Mouse (Mus musculus): Measurements from ENCODE around the gene Sf3a1.
A peak's percentile ranks its signal among the peaks of the same experiment; 100 is the strongest.
"Not testable (repeated sequence)": the region's sequence is repeated elsewhere in the genome, so short reads cannot be mapped to it uniquely, and the experiment has no call there.

Sf3a1 gene

GRCm38 (mm10) chr11:4159808-4160708, at the start of gene Sf3a1, which contains the start of gene Ccdc157:
TSS of gene Sf3a1 (plus strand) at chr11:4160350.
TSS of gene Ccdc157 (minus strand) at chr11:4160293.
- peak; percentile 89 for DNase-seq (ENCODE audit: low read depth, low spot score)

- no peak for DNase-seq (ENCODE audit: low read depth, low spot score)
These were observed 48.1 kb upstream of the Sf3a1 start for GRCm38 (mm10) chr11:4112033-4112432.

DNA sequence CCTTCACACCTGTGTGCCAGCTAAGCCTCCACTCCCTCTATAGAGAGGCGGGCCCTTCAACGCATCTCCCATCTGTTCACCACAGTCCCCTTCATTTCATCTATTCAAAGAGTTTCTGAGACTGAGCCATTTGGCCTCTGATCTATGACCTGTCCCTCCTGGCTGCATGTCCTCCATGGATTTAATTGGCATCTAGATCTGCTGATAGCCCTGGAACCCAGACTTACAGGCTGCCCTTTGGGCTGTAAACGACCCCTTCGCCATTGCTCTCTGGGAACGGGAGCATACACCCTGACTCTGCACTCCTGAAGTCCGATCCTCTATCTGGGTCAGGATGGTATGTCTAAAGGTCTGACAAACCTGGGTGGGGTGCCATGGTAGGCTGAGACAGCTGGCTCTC, 47.3 kb upstream of the Sf3a1 start:
- DNase-seq (ENCODE audit: low read depth, low spot score): no peak

GRCm38 (mm10) chr11:4113496-4113895, 46.7 kb upstream of the Sf3a1 start:
- DNase-seq (ENCODE audit: low read depth, low spot score): no peak

GRCm38 (mm10) chr11:4113970-4114369, 46.2 kb upstream of the Sf3a1 start:
- DNase-seq (ENCODE audit: low read depth, low spot score): no peak

GRCm38 (mm10) chr11:4114541-4114940, 45.6 kb upstream of the Sf3a1 start:
- not testable (repeated sequence) for DNase-seq (ENCODE audit: low read depth, low spot score)

GRCm38 (mm10) chr11:4115407-4115806, 44.7 kb upstream of the Sf3a1 start:
- DNase-seq (ENCODE audit: low read depth, low spot score): no peak

DNA sequence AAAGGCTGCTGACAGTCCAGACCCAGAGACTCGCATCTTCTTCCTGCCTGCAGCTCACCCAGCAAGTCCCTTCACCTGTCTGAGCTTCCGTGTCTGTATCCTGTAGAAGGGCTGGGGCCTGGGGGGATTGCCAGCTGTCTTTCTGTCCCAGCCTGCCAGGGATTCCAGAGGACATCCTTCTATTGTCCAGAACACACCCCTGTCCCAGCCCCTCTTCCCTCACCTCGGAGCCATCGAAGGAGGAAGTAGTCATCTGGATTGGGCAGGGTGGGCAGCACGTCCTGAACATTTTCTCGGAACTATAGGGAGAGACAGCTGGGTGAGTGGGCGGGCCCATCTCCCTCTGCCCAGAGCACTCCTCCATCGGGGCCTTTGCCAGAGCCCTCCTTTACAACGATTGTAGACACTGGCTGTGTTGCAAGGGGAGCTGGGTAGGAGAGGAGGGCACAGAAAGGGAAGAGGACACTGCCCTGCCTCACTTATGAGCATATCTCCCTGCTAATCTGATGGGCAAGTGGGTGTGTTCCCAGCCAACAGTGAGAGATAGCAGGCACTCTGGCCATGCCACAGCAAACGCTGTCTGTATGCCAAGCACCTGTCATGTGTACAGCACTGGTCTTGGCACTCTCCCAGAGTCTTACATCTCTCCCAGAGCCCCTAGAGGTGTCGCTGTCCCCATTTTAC, 43.5 kb upstream of the Sf3a1 start:
- no peak for DNase-seq (ENCODE audit: low read depth, low spot score)

DNA sequence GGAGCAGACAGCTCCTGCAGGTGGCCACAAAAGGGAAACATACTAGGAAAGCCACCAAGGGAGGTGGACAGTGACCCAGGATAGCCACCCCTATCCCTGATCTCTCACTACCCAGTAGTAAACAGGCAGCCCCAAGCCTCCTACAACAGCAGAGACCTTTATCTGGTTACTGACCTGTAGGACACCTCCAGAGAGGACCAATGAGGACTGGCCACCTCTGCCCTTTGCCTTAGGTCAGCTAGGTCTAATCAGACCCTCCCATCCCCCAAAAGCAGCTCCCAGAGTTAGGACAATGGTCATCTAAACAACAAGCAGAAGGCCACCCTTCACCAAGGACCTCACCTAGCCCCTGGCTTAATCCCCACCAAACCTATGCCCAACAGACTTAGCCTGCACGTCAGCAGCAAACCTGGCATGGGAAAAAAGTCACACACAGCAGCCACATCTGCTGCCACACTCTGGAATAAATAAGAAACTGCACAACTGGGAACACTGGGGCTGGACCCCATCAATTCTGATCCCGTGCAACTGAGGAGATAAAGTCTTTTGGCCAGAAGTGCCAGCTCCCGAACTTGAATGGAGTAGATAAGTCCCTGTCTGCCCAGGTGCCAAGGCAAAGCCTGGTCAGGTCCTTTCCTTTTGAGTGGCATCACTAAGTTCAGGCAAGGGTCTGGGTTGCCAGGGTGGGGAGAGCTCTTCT, 42.6 kb upstream of the Sf3a1 start:
- no peak for DNase-seq (ENCODE audit: low read depth, low spot score)

DNA sequence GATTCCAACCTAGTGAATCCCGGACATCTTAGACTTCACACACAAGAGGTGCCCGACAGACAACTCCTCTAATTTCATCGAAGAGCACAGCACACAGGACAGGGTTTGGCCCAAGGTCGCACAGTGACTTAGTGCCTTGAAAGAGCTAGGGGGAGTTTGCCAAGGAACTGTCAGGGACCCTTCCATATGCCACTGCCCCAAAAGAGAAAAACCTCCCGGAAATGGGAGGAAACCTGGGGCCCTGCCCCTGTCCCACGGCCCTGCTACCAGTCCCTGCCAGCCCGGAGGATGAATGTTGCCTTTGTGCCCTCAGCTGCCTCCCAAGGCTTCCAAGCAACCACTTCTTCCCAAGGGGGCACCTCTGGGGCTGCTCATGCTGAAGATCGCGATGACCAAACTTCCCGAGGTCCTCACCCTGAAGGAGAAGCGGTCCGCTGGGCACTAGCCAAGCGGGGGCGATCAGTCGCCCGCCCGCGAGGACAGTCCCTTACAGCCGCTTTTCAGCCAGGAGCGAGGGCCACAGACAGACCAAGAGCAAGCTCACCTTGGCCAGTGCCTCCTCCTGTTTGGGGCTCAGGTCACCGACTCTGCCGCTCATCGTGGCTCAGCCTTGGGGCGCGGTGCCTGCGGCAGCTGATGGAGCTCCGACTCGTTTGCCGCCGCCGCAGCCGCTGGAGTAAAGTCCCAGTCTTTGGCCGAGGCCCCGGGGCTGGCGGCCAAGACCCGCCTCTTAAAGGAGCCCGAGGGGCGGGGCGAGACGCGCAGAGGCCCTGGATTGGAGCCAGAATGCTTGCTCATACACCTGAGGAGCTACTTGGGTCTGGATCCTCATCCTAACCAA, 41.8 kb upstream of the Sf3a1 start:
- peak; percentile 65 for DNase-seq (ENCODE audit: low read depth, low spot score)

GRCm38 (mm10) chr11:4119635-4120034, 40.5 kb upstream of the Sf3a1 start:
- no peak for DNase-seq (ENCODE audit: low read depth, low spot score)

GRCm38 (mm10) chr11:4121691-4122090, 38.5 kb upstream of the Sf3a1 start:
- DNase-seq (ENCODE audit: low read depth, low spot score): no peak

- no peak for DNase-seq (ENCODE audit: low read depth, low spot score)
These were observed 37.9 kb upstream of the Sf3a1 start for GRCm38 (mm10) chr11:4122226-4122625.

DNA sequence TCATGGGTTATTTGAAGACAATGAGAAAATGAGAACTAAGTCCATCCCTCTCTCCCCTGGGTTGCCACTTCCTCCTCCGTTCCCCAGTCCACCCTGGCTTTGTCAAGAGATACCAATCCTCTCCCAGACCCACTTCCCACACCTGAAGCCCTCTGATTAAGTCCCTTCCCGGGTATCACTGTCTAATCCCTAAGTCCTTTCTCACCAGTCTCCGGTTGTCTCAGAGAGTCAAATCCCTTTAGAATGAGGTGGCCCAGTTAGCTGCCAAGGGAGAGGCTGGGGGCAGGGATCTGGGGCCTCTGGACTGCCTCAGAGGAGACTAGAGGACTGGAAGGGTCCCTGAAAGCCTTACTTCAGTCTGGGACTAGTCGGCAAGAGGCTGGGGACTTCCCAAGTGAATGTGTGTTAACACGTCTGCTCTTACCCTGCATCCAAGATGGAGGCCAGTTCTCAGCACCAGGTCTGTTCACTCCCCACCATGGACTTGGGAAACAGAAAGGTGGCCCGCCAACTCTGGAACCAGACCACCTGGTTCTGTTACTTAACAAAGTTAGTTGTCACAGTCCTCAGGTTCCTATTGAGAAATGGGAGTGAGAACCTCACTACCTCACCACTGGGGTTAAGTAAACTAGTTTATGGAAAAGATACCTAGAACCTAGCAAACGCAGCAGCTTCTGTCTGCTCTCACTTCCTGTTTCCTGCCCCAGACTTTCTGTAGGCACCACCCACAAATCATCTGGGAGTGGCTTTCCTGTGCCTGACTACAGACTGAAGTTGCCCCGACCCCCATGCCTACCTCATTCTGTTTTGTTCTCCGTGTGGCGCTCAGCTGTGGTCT, 37.2 kb upstream of the Sf3a1 start, which contains the start of gene Sec14l2:
Sec14l2 (minus strand) TSS at position 674 of the 838 bp plus-strand sequence.
- peak; percentile 73 for DNase-seq (ENCODE audit: low read depth, low spot score)

DNA sequence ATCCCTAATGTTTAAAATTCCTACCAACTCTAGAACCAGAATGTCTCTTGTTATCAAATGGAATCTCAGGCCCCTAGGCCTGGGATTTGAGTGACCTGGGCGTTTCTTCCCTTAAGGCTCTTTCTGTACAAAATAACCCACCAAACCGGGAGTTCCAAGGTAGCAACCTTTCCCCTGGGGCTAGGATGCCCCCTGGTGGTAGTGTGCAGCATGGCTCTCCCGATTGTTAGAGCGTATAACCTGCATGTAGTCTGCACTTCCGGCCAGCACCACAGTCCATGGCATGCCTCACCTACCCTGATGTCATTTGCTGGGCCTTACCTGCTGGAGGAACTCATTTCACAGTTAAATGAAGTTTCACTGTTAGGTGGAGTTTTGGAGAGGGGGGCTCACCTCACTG, 36.2 kb upstream of the Sf3a1 start:
- peak; percentile 78 for DNase-seq (ENCODE audit: low read depth, low spot score)

DNA sequence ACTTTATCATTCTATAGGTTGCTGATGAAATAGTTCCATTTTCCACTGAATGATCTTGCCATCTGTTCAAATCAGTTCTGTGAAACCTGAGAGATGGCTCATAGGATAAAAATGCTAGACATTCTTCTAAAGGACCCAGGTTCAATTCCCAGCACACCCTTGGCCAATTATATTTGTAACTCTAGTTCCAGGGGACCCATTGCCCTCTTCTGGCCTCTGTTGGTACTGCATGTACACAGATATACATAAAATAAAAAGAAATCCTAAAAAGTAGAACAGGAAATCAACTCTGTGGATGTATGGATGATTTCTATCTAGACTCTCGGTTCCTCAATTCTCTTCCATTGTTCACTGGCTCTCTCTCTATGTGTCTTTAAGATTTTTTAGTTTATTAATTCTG, 33.1 kb upstream of the Sf3a1 start:
- DNase-seq (ENCODE audit: low read depth, low spot score): peak; percentile 39

- not testable (repeated sequence) for DNase-seq (ENCODE audit: low read depth, low spot score)
These were observed 31.7 kb upstream of the Sf3a1 start for GRCm38 (mm10) chr11:4128461-4128860.

- DNase-seq (ENCODE audit: low read depth, low spot score): peak; percentile 83
These were observed 26.7 kb upstream of the Sf3a1 start for GRCm38 (mm10) chr11:4133450-4133849.

DNA sequence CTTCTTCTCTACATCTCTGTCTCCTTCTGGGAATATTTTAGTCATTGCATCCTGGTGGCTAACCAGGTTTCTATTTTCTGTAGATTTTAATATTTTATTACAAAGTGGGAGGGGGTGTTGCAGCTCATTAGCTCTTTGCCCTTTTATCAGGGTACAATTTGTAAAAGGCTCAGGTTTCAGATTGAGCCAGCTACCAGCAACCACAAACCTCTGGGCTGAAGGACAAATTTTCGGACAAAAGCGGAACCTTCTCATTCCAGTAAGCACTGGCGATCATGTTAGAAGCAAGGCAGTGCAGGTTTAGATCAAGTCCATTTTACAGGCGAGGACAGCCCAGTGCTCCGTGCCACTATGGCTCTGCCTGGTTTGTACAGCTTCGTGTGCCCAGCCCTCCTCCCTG, 25.8 kb upstream of the Sf3a1 start:
- DNase-seq (ENCODE audit: low read depth, low spot score): no peak
